Mouse (Mus musculus): ENCODE results near the gene Pigq.

The Pigq gene

DNA sequence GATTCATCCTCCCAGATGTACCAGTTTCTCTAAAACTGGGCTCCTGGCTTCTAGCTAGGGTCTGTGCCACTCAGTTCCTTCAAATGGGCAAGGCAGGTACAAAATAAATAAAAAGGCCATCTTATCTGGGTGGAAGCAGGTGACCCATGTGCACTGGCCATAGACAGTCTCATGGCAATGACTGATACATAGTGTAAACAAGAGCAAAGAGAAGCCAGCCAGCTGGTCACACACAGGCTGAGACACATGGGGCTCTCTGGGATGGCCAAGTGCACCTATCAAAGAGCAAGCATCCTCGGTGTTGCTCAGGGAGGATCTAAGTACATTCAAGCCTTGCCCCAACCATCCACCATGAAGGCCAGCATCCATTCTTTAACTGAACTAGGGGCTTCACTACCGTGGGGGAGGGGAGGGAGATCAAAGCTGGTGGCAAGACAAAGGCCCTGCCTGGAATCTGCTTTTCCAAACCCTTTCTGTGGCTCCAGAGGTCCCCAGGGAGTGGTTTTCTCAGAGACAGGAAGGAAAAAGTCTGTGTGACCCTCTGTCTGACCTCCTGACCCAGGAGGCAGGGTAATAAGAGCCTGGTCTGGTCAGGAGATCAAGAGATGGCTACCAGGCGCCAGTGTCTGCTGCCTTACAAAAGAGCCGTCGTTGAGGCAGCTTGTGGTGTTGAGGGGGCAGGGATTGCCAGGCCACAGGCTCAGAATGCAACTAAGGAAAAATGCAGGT lies 63.7 kb downstream of the Pigq start:
- DNase-seq = no peak

DNA sequence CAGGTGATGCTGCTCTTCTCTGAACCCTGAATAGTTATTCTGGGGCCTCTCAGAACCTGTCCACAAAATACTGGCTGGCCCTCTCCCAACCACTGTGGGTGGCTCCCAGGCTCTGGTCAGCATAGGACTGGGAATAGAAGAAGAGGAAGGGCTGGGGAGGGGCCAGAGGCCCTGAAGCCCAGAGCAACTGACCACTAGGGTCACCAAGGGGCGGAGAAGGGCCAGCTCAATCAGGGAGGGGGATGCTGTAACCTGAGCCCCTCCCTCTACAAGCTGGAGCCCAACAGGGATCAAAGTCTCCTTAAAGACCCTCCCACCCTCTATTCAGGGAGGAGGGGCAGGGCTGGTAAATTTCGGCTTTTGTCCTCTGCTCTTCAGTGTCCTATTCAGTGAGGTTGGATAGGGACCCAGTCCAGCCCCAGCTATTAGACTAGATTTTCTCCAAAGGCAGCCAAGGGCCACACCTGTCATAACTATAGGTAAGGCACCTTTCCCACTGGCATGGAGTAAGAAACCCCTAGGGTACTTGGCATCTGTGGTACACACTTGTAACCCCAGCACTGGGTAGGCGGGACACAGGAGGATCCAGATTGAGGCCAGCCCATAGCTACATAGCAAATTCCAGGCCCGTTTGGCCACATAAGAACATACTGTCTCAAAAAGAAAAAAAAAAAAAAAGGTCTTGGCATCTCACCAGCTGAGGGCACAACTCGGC lies 64.4 kb downstream of the Pigq start, which contains the start of gene Wfikkn1:
TSS of gene Wfikkn1 (minus strand) at position 663 of the 715 bp plus-strand sequence.
- DNase-seq = no peak

DNA sequence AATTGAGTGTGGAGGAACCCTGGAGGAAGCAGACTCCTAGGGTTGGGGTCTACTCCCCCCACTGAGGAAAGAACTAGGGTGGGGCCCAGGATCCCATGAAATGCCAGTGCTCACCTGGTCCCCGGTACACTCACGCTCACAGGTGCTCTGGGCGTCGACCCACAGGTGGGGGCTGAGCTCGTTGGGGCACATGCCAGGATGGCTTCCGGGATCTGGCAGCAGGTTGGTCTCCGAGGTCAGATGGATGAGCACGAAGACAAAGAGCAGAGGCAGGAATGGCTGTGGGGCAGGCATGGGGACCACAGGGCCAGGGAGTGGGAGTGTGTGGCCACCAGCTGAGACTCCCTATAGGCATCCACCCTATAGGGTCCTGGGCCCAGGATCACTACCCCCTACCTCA lies 65.0 kb downstream of the Pigq start:
- DNase-seq = no peak

DNA sequence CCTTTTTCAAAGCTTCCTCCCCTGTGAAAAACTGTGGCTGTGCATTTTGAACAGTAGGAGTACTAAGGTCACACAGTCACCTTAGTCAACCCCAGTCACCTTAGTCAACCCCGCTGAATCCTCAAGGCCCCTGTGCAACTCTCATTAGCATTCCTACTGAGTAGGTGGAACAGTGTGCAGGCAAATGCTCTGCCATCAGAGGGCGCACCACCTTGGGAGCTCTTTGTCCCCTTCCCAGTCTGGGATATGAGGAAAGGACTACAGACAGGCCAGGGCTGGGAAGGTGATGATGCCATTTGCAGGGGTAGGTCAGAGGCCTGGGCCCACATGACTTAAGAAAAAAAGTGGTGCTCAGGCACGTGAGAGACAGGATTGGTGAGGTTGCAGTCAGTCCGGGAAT lies 65.5 kb downstream of the Pigq start:
- peak; percentile 75 for DNase-seq

DNA sequence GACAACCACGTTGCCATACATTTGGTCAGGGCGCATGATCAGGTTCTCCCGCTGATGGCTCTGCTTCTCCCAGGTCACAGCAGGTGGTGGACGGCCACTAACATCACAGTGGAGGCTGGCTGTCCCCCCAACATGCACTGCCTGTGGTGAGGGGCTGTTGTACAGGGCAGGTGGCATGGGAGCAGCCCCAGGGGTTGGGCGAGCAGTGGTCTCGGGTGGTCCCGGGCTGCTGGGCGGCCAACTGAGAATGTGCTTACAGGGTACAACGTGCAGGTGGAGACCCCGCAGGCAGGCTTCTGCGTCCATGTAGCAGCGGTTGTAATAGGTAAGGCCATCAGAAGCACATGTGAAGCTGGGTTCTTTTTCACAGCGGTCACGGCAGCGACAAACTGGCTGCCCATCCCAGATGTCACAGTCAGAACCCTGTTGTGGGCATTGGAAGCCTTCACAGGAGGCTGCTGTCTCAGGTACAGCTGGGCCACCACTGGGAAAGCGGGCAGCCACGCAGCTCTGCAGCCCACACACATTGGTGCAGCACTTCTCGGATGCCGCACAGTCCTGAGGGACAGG lies 66.0 kb downstream of the Pigq start:
- no peak for DNase-seq

DNA sequence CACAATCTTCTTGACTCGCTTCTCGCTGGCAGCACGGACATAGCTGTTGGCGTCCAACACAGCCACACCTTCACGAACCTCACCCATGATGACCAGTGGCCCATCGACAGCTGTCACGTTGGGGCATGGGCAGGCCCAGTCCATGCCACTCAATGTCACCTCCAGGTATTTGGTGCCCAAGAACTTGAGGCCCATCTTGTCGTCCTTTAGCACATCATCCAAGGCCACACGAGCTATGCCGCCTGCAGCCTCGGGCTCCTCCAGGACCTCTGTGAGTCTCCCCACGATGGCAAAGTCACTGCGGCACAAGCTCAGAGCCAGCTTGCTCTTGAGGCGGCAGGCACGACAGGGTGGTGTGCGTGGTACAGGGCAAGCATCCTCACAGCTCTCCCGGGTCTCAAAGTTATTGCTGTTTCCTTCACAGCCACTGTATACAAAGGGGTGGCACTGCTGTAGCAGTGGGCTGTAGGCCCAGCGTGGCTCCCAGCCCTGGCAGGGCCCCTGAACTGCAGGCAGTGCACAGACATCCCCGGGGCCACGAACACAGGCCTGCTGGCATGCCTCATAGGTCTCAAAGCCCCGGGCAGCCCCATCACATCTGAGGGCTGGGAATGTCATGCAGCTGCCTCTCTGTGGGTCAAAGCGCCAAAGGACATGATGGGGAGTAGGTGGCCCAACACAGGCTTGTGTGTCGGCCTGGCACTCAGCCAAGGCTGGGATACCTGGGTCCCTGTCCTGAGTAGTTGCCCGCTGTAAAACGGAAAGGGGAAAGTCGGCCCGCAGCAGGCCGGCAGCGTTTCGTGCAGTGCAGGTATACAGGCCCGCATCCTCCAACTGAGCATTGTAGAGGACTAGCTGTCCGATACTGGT lies 66.8 kb downstream of the Pigq start:
- no peak for DNase-seq

DNA sequence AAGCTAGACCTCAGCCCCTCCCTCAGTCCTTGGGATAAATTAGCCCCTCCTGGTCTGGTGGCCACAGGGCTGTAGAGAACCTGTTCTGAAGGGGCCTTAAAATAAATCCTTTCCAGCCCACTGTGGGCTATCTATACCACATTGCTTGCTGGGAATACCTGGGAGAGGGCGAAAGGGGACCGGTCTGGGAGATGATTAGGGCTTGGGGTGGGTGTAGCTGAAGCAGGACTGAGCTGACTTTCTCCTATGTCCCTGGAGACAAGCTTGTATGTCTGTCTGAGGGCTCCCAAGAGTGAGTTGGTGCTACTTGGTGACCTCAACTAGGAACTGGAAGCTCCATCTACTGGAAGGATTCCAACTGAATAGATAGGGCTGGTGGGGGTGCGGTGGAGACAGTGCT lies 67.7 kb downstream of the Pigq start:
- no peak for DNase-seq

Measured in kidney, adult 18-20 months (tissue).